Mouse (Mus musculus) gastrocnemius, postnatal 36 days (tissue): ENCODE measurements at regions not wholly inside any gene's neighbourhood (a gene's known extent, or its start where the extent isn't known, plus 50 kb on each side); places are given as distances from the start of the nearest gene placed in this dataset.

Experiments
- DNase-seq, 2 experiments: peaks; one replicate each; pipeline ENCODE4 v3.0.0; 2022
- intact Hi-C: fragments of 180-260 bp; cut with DNase I; formaldehyde crosslinking; loops from one replicate; pipeline ENCODE4 v1.15.1; 2025

GRCm38 (mm10) chr11:112839721-112840494 lies 57.9 kb downstream of the Sox9 start:
- intact Hi-C loops: no loop called here
- DNase-seq: no peak

DNA sequence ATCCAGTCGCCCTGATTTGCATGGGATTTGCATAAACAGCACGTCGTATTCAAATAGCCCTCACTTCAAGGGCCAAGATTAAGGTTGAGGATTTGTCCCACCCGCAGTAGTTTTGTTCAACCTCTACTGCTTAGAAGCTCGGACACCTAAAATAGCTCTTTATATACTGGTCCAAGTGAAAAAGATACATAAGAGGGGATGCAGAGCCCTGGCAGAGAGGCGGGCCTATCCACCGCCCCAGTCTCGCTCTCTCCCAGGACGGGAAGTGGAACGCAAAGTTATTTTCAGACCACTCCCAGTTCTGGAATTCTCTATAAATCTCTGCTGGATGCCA lies 58.4 kb downstream of the Sox9 start:
- DNase-seq: no peak
- intact Hi-C loops: no loop called here

GRCm38 (mm10) chr11:112844258-112844901 lies 62.4 kb downstream of the Sox9 start:
- intact Hi-C loops: no loop called here
- DNase-seq: no peak

DNA sequence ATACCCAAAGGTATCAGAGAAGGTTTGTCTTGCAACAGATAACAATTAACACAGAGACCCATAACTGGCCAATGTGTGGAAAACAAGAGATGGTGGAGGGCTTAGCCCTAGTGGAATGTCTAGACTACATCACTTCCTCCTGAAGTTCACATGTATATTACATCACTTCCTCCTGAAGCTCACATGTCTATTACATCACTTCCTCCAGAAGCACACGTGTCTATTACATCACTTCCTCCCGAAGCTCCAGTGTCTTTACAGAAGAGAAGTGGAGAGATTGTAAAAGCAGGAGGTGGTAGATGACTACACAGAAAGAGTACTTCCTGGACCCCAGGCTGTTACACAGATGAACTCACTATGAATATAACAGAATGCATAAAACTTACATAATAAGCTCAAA lies 65.1 kb downstream of the Sox9 start:
- DNase-seq: no peak
- intact Hi-C loops: no loop called here

DNA sequence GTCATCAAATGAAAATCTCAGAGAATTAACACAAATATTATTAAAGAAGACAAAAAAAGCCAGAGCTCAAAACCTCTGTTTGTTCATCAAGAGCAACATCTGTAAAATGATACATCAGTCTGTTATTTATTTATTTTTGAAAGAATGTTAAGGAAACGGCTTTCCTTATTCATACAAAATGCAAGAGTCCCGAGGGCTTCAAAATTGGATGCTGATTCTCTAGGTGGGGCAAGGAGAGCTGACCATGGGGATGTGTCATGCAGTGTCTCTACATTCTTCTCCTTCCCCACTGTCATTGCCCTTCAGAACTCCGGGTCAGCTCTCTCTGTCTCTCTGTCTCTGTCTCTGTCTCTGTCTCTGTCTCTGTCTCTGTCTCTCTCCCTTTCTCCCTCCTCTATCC lies 65.8 kb downstream of the Sox9 start:
- intact Hi-C loops: no loop called here
- no peak for DNase-seq

DNA sequence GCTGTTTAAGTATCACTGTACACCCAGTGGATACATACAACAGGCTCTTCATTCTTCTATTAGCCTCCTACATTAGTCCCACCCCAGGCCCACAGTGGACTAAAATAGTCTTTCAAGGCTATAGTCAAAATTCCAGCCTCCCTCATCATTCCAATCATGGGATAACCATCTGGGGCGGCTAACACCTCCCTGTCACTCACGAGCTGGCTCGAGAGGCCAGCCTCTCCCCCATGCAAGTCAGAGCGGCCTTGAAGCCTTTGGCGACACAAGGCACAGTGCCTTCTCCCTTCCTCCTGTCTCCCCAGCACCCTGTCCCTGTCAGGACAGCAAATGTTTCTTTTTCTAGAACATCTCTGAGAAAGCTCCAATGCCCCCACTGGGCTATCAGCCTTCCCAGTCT lies 68.0 kb downstream of the Sox9 start:
- no peak for DNase-seq
- intact Hi-C loops: no loop called here

GRCm38 (mm10) chr11:112850532-112851272 lies 68.7 kb downstream of the Sox9 start:
- intact Hi-C loops: no loop called here
- DNase-seq: no peak

DNA sequence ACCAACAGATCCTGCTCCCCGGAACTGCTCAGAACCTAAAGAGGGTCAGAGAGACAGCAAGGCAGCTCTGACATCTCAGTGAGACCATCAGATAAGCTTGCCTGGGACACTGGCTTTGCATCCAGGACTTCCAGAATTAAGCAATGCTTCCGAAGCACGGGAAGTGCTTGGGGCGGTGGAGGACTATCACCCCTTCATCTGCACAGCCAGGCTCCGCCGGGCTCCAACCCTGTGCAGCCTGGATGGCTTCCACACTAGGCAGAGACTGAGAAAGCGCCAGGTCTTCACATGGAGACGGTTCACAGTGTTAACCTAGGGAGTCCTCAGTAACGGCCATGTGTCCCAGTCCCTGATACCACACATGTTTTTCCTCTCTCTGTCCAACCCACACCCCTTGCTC lies 69.3 kb downstream of the Sox9 start:
- intact Hi-C loops: no loop called here
- no peak for DNase-seq

DNA sequence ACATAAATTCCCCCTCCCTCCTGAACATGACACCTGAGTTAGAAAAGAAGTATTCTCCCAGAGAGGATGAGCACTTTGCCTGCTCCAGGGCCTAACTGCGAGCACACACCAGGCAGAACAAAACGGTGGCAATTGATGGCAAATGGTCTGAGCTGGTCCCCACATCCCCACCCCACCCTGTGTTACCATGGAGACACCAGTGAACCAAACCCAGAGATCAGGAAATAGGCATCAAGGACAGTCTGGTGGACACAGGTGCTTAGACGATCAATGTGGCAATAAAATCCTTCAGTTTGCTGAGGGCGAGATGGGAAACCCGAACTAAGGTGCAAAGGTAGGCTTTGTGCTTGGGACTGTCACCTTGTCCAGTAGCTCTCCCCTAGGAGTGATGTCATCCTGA lies 74.0 kb downstream of the Sox9 start:
- no peak for DNase-seq
- intact Hi-C loops: no loop called here

DNA sequence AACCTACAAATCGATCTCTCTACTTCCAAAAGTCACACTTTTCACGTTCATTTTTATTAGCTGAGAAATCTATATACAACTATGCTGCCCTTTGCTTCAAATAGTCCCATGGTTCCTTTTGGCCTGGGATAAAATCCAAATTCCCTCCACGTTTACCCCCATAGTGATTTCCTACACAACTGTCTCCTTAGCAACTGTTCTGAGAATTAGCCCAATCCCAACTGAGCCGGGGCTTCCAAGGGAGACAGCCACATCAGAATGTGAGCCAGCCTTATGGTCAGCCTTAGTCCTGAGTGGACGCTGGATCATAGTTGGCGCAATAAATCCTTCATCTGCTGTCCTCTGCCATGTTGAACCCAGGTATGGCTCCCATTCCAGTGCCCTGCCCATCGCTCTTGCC lies 77.3 kb downstream of the Sox9 start:
- intact Hi-C loops: no loop called here
- DNase-seq: no peak

GRCm38 (mm10) chr11:112860797-112861196 lies 78.8 kb downstream of the Sox9 start:
- DNase-seq: no peak
- intact Hi-C loops: no loop called here

- intact Hi-C loops: no loop called here
- DNase-seq: no peak
These were observed 79.2 kb downstream of the Sox9 start for GRCm38 (mm10) chr11:112861233-112861632.

- DNase-seq: no peak
- intact Hi-C loops: no loop called here
These were observed 83.8 kb downstream of the Sox9 start for GRCm38 (mm10) chr11:112865836-112866235.

GRCm38 (mm10) chr11:112869571-112869970 lies 87.5 kb downstream of the Sox9 start:
- intact Hi-C loops: no loop called here
- no peak for DNase-seq

DNA sequence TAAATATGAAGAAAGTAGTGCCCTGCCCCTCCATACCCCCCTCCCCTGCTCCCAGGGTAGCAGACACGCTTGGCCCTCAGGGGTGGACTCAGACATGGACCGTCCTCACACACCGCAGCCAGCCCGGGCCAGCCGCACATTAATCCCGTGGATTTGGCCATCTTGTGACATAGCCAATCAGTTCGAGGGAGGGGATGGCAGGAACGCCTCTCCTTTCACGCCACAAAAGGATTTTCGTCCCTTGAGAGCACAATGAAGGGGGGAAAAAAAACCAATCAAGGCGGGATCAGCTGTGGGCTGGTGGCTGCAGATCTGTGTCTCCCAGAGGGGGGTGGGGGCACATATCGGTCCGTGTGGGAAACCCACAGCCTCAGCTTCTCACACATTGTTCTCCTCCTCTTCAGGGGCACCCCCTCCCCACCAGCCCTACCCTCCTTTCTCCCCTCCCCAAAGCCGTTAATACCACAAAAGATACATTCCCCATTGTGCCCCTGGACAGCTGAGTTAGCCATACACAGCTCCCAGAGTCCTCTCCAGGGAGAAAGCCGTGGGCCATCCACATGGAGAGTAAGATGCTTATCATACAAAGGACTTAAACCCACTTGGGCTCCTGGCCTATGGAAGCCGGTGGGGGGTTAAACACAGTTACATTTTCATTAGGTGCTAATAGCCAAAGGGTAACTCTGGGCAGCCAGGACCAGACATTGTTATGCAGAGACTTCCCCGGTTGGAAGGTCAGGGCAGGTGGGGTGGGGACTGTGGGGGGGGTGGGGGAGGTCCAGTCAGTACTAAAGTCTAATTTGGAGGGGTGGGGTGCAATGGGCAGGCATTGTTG lies 88.4 kb downstream of the Sox9 start:
- intact Hi-C loops: no loop called here
- DNase-seq: no peak

GRCm38 (mm10) chr11:112872677-112873367 lies 90.8 kb downstream of the Sox9 start:
- intact Hi-C loops: no loop called here
- DNase-seq: no peak

DNA sequence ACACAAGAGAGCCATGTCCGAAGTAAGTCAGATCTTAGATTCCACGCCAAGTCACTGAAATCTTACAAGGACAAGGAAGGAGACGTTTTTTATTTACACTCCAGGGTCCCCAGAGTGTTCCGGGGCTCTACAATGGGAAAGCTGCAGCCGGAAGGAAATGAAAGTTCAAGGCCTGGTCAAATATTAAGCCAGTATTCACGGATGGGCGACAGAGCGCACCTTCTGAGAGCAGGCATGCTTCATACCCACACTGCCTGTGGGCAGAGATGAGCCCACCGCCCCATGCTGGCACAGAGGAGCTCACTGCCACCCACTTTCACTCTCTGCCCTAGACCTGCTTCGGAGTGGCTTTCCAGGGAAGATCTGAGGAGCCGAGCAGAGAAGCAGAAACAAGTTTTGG lies 92.2 kb downstream of the Sox9 start:
- DNase-seq: no peak
- intact Hi-C loops: no loop called here

- intact Hi-C loops: no loop called here
- DNase-seq: no peak
These were observed 94.2 kb downstream of the Sox9 start for GRCm38 (mm10) chr11:112876226-112876625.

DNA sequence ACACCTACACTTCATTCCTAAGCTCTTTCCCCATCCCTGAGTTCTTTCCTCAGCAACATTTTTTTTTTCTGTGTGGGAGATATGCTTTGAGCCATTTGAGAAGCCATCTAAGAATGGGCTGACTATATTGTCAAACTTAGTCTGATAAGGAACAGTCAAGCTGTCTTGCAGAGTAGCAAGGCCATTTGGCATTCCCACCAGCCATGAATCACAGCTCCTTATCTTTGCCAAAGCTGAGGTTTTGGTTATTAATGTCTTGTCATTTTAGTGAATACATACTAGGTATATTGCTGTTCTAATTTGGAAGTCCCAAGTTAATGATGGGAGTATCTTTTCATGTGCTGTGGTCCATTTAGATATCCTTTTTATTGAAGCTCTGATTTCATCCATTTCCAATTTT lies 96.4 kb downstream of the Sox9 start:
- no peak for DNase-seq
- intact Hi-C loops: no loop called here

DNA sequence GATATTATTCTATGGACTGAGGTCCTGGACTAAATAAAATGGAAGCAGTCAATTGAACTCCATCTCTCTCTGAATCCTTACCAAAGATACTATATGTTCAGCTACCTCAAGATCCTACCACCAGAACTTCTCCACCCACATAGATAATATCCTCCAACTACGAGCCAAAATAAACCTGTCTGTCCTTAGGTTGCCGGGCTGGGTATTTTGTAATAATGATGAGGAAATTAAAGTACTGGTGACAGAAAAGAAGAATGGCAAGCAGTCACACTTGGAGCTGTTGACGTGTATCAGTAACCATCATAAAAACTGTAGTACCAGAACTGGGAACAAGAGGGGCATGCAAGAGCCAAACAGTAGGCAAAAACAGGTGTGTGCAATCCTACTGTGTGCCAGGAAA lies 98.7 kb downstream of the Sox9 start:
- no peak for DNase-seq
- intact Hi-C loops: no loop called here
